Mouse (Mus musculus) forebrain, embryonic 14.5 days (tissue): ENCODE results near the gene Wdr66. TPM values are rescaled to one million over a fixed set of nuclear protein-coding genes. Genes with fewer than 3 reads are reported as not detected.
"Not testable (repeated sequence)": the region's sequence is repeated elsewhere in the genome, so short reads cannot be mapped to it uniquely, and the experiment has no call there.

Source experiments
- ATAC-seq: fragments of 200-750 bp; cut with Nextera tagmentation; 2 replicates; pipeline ENCODE4 v1.8.0; 2017; ENCODE audit warnings: mild to moderate bottlenecking, moderate library complexity
- DNase-seq: peaks from one replicate; pipeline ENCODE4 v3.0.0-alpha.2; 2015; ENCODE audit warnings: low spot score
- H3K27ac ChIP-seq: fragments of 300-500 bp; sonication (generic); 2 replicates; pipeline ENCODE4 v1.5.1; 2014; ENCODE audit warnings: low read depth, mild to moderate bottlenecking, control low read depth, low read length, moderate library complexity
- H3K27me3 ChIP-seq: fragments of 300-500 bp; sonication (generic); replicated peaks from 2 replicates; pipeline ENCODE4 v1.6.1; 2014; ENCODE audit warnings: low read length, control low read depth, mixed read lengths; ENCODE audit not compliant: control insufficient read depth, insufficient read depth
- H3K36me3 ChIP-seq: fragments of 300-500 bp; sonication (generic); 2 replicates; pipeline ENCODE4 v1.6.1; 2014; ENCODE audit warnings: low read length, control low read depth; ENCODE audit not compliant: control insufficient read depth, insufficient read depth
- H3K4me1 ChIP-seq: fragments of 300-500 bp; sonication (generic); 2 replicates; pipeline ENCODE4 v1.6.1; 2014; ENCODE audit warnings: antibody characterized with exemption, low read length, control low read depth; ENCODE audit not compliant: control insufficient read depth, insufficient read depth
- H3K4me2 ChIP-seq: fragments of 300-500 bp; sonication (generic); 2 replicates; pipeline ENCODE4 v1.6.1; 2014; ENCODE audit warnings: mild to moderate bottlenecking, control low read depth, low read length
- H3K4me3 ChIP-seq: fragments of 300-500 bp; sonication (generic); 2 replicates; pipeline ENCODE4 v1.5.1; 2014; ENCODE audit warnings: low read depth, low read length, control low read depth
- H3K9ac ChIP-seq: fragments of 300-500 bp; sonication (generic); 2 replicates; pipeline ENCODE4 v1.6.1; 2014; ENCODE audit warnings: mild to moderate bottlenecking, low read length, control low read depth, moderate library complexity
- H3K9me3 ChIP-seq: fragments of 300-500 bp; sonication (generic); replicated peaks from 2 replicates; pipeline ENCODE4 v1.6.1; 2016; ENCODE audit warnings: low read length, control low read depth, mixed read lengths; ENCODE audit not compliant: control insufficient read depth
- WGBS: fragments of 180-500 bp; shearing (Covaris S2); extraction: QIAGEN DNeasy Blood & Tissue Kit; methylation state at CpG from one replicate; pipeline ENCODE4 v1.1.7; 2014; 5-methylcytosine and 5-hydroxymethylcytosine counted together
- polyA plus RNA-seq: library from polyadenylated mRNA; unstranded; fragments of >200 nt; fragmentation: Nextera tagmentation; extraction: Ambion mirVana; gene quantifications from 2 replicates; pipeline ENCODE4 v1.2.1, GENCODE M21; 2014

The Wdr66 gene
- polyA plus RNA-seq = 2.3 and 2.4 TPM in 2 replicates

DNA sequence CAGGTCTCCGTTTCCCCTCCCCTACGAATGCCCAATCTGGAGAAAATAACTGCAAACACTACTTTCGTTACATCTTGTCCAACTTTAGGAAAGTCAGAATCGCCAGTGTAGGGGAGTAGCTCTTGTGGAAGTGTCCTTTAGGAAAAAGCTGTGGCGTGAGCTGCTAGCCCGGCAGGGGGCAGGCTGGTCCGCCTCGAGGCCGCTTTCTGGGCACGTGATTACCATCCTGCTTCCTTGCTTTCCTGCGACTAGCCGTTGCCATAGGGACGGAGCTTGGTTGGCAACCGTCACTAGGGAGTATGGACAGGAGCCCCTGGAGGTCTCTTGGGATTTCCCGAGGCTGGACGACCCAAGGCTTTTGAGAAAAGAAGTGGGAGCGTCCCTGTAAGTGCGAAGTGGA, at the start of gene Wdr66:
Gene Wdr66, plus strand, starts transcription at position 269 of the 400 bp plus-strand sequence.
- DNase-seq (peak; percentile 98), ATAC-seq (peak; percentile 97)
- Histone ChIP-seq H3K27me3 (no peaks in the 10 kb centered on the region), H3K36me3 (peaks cover 13% of the 10 kb centered on the region), H3K27ac (no peak within 1 kb of the TSS), H3K9ac (peak within 1 kb of the TSS; percentile 25; the same call in 1 of the 2 replicates), H3K4me1 (peaks cover 4% of the 10 kb centered on the region; the same call in 1 of the 2 replicates), H3K9me3 (no peaks in the 10 kb centered on the region), H3K4me3 (peak within 1 kb of the TSS; percentile 22), H3K4me2 (peak within 1 kb of the TSS; percentile 59)
- 4% methylated on average over 18 of the region's 18 CpGs for WGBS

DNA sequence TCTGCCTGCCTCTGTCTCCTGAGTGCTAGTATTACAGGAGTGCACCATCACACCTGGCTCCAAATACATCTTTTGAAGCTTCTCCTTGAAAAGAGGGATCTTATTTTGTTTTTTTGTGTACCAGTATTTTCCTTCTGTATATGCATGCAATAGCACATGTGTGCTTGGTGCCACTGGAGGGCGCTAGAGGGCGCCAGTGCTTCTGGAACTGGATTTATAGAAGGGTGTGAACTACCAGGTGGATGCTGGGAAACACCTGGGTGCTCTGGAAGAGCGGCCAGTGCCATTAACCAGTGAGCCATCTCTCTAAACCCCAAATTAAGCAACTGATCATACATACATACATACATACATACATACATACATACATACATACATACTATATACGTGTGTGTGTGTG, 49.1 kb upstream of the Wdr66 start:
- not testable (repeated sequence) for H3K27ac ChIP-seq, ATAC-seq, H3K9me3 ChIP-seq, H3K36me3 ChIP-seq, H3K4me2 ChIP-seq, H3K27me3 ChIP-seq, H3K9ac ChIP-seq, H3K4me1 ChIP-seq, DNase-seq, H3K4me3 ChIP-seq
- 57% methylated on average over 3 of the region's 4 CpGs for WGBS

DNA sequence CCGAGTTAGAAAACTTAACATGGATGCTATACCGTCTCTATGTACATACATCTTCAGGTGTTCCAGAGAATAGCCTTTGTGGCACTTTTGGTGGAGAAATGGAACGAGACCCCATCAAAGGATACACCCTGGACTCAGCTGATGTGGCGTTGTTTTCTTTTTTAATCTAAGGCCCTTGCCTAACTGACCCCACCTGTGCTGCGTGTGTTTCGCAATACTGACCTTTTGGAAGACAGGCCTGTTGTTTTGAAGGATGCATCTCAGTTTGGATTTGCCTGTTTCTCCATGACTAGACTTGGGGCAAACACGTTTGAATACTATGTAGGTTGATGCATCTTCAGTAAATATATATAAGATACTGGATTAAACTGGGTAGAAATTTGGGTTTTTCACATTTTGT, 48.3 kb upstream of the Wdr66 start:
- 85% methylated on average over 7 of the region's 7 CpGs for WGBS
- H3K27ac ChIP-seq, H3K4me1 ChIP-seq, H3K4me2 ChIP-seq, ATAC-seq, H3K4me3 ChIP-seq, H3K9me3 ChIP-seq, H3K36me3 ChIP-seq, DNase-seq, H3K9ac ChIP-seq, H3K27me3 ChIP-seq: not testable (repeated sequence)

DNA sequence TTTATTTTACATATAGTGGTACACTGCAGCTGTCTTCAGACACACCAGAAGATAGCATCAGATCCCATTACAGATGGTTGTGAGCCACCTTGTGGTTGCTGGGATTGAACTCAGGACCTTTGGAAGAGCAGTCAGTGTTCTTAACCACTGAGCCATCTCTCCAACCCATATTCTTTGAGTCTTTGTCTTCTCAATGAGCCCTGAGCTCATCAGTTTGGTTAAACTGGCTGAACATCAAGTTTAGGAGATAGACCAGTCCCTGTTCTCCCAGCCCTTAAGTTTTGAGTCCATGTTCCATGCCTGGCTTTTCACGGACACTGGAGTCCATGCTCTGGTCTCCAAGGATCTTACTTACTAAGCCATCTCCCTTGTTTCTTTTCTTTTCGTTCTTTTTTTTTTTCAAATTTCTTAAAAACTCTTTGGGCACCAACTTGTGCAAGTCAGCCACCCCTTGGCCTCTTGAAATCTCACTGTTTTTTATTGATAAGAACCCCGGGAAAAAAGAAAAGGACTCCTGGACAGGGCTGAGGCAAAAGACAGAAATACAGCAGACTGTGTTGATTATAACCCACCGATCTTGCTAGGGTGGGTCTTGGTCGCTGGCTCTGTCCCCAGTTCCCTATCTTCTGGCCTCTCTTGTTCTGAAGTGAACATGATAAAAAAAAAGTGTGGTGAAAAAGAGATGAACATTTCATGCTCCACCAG, 29.4 kb upstream of the Wdr66 start:
- not testable (repeated sequence) for H3K4me1 ChIP-seq, H3K27me3 ChIP-seq, H3K36me3 ChIP-seq, H3K9ac ChIP-seq, DNase-seq, H3K4me3 ChIP-seq, H3K27ac ChIP-seq, ATAC-seq, H3K9me3 ChIP-seq, H3K4me2 ChIP-seq
- WGBS = 80% methylated on average over 3 of the region's 5 CpGs

DNA sequence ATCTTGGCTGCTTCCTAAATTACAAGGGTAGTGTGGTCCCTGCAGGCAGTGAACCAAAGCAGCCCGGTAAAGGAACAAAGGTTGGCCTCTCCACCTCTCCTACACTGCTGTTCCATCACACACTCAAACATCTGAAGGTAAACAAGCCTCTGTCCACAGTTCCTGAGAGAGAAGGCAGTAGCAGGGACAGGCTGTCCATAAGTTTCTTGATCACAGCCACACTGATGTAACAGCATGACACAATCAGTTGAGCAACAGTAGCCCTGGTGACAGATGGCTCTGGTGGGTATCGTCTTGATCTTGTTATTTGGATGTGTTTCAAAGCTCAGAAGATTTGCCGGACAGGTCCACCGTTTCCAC, 28.9 kb upstream of the Wdr66 start:
- WGBS = 86% methylated on average over 4 of the region's 4 CpGs
- Histone ChIP-seq H3K27ac (no peak overlapping the region), H3K9ac (no peak overlapping the region), H3K4me1 (no peaks in the 10 kb centered on the region), H3K4me2 (no peak overlapping the region), H3K36me3 (no peaks in the 10 kb centered on the region), H3K4me3 (no peak overlapping the region), H3K9me3 (no peaks in the 10 kb centered on the region), H3K27me3 (no peaks in the 10 kb centered on the region)
- no peak for DNase-seq
- no peak for ATAC-seq

DNA sequence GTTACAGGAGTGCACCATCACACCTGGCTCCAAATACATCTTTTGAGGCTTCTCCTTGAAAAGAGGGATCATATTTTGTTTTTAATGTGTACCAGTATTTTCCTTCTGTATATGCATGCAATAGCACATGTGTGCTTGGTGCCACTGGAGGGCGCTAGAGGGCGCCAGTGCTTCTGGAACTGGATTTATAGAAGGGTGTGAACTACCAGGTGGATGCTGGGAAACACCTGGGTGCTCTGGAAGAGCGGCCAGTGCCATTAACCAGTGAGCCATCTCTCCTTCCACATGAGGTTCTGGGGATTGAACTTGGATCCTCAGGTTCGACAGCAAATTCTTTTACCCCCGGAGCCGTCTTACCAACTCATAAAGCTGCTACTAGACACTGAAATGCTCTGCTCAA, 28.0 kb upstream of the Wdr66 start:
- WGBS = 67% methylated on average over 5 of the region's 6 CpGs
- not testable (repeated sequence) for H3K4me3 ChIP-seq, H3K27ac ChIP-seq

DNA sequence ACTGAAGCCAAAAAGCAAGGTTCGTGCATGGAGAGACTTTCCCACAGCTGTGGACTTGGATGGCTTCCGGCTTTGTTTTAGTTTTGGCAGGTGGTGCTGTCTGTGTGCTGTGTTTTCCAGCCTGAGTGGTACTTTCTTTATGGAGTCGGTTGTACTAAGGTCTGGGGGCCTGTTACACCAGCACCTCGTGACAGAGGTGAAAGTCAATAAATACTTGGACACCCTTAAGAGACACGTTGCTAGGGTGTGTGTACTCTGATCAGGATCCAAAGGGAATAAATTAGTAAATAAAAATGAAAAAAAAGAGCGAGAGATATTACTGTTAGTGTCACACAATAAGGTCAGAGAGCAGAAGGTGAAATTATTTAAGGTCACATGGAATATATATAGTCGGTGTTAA, 25.1 kb upstream of the Wdr66 start:
- no peak overlapping the region for H3K27ac ChIP-seq
- H3K4me2 ChIP-seq = no peak overlapping the region
- WGBS = 91% methylated on average over 7 of the region's 7 CpGs
- no peaks in the 10 kb centered on the region for H3K36me3 ChIP-seq
- H3K9me3 ChIP-seq = no peaks in the 10 kb centered on the region
- ATAC-seq (no peak), DNase-seq (no peak)
- H3K27me3 ChIP-seq = no peaks in the 10 kb centered on the region
- no peak overlapping the region for H3K9ac ChIP-seq
- H3K4me1 ChIP-seq = peaks cover 3% of the 10 kb centered on the region; the same call in 1 of the 2 replicates
- no peak overlapping the region for H3K4me3 ChIP-seq

More for the DNA sequence above, 28.0 kb upstream of the Wdr66 start:
- H3K4me2 ChIP-seq, H3K27me3 ChIP-seq, ATAC-seq, H3K4me1 ChIP-seq, DNase-seq, H3K9me3 ChIP-seq, H3K36me3 ChIP-seq, H3K9ac ChIP-seq: not testable (repeated sequence)

DNA sequence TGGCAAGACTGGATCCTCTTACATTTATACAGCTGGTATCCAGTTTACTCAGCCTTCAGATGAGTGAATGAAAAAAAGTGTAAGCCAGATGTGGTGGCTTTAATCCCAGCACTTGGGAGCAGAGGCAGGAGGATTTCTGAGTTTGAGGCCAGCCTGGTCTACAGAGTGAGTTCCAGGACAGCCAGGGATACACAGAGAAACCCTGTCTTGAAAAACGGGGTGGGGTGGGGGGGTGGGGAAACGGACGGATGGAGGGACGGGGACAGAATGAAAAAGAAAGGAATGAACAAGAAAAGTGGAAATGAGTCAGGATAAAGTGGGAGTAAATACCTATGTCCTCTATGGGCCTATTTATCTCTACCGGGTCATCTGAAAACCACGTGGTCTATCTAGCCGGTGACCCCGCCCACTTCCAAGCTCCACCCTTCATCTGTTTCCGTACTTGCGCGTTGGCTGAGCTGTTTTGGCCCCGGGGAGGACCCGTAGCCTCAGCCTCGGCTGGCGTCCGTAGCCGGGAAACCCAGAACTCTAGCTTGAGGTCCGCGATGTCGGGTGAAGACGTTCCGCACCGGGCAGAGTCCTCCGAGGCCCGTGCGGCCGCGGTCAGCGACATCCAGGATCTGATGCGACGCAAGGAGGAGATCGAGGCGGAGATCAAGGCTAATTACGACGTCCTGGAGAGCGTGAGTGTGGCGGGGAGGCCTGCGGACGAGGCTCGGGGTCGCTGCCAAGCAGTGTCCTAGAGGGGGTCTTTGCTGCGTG, 24.0 kb upstream of the Wdr66 start:
- no peaks in the 10 kb centered on the region for H3K9me3 ChIP-seq
- H3K9ac ChIP-seq = peak overlapping the region; percentile 68
- no peak overlapping the region for H3K27ac ChIP-seq
- DNase-seq (peak; percentile 96), ATAC-seq (peak; percentile 91)
- H3K27me3 ChIP-seq = no peaks in the 10 kb centered on the region
- peak overlapping the region; percentile 64 for H3K4me2 ChIP-seq
- 2% methylated on average over 42 of the region's 42 CpGs for WGBS
- H3K4me3 ChIP-seq = peak overlapping the region; percentile 52
- H3K4me1 ChIP-seq = peaks cover 3% of the 10 kb centered on the region; the same call in 1 of the 2 replicates
- no peaks in the 10 kb centered on the region for H3K36me3 ChIP-seq

DNA sequence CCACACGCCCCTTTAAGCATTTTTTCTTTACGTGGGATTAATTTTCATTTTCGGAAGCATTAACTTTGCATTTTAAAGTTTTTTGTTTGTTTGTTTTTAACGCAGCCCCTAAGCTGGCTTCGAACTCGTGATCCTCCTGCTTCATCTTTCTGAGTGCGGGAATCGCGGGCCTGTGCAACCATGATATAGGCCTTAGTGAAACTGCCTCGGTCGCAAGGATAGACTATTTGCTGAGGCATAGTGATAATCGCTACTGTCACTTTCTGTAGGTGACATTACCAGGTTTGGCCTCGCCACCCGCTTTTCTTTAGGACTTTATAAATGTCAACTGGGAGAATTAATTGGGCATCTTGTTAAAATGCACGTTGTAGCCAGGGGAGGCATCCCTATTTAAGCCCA, 23.4 kb upstream of the Wdr66 start:
- no peak for DNase-seq
- peak overlapping the region; percentile 68 for H3K9ac ChIP-seq
- ATAC-seq = peak; percentile 25; the same call in 1 of the 2 replicates
- 4% methylated on average over 15 of the region's 15 CpGs for WGBS
- H3K4me2 ChIP-seq = peak overlapping the region; percentile 64
- H3K4me3 ChIP-seq = peak overlapping the region; percentile 52
- no peak overlapping the region for H3K27ac ChIP-seq
- H3K9me3 ChIP-seq = no peaks in the 10 kb centered on the region
- no peaks in the 10 kb centered on the region for H3K36me3 ChIP-seq
- H3K4me1 ChIP-seq = peaks cover 3% of the 10 kb centered on the region; the same call in 1 of the 2 replicates
- no peaks in the 10 kb centered on the region for H3K27me3 ChIP-seq
